Comparison of ENCODE assay signal across 11 mouse cellular contexts in the genomic region with DNA sequence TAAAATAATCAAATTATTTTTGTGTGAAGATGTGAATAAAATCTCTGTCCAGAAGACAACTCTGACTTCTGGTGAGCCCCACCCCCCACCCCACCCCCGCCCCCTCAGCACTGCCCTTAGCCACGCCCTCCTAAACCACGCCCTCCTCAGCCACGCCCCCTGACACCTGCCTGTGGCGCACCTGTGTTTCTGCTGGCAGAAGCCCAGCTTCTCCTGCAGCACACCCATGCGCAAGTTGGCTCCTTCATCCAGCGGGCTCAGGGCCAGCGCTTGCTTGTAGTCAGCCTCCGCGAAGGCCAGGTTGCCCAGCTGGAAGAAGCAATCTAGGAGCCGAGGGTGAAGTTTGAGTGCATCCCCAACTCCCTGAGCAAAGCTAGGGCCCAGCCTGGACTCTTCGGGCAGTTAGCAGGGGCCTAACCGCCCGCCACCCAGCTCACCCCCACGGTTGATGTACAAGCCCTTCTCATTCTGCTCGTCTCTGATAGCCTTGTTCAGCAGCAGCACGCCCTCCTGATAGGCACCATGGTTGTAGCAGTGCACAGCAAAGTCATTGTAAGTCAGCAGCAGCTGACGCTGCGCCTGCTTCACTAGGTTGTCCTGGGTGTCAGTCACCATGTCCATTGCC. TPM values are rescaled to one million over a fixed set of nuclear protein-coding genes. Genes with fewer than 3 reads are reported as not detected.
A peak's percentile ranks its signal among the peaks of the same experiment; 100 is the strongest.
DNase-seq lines count a peak whose midpoint lies in the region.
"Had no signal": no experiment of that assay in that cellular context is flagged by ENCODE, and none has a peak within 500 bp of the region (broad histone marks: within the 10 kb centered on the region; RNA-seq: fewer than 3 reads in every experiment).

No protein-coding gene starts in this region.

- WGBS in large intestine, adult 2 months, result 25% methylated on average over 19 of the region's 19 CpGs

- peak; percentile 10 for DNase-seq in spleen, adult 12 weeks (ENCODE audit: low spot score)
- DNase-seq in spleen, postnatal 36 days (ENCODE audit: low spot score in 2 of 2), result no peak
- peak; percentile 82 to 88 for DNase-seq in cerebellum, postnatal 14 days
- peak; percentile 63 for DNase-seq in large intestine, adult 2 months (ENCODE audit: low read depth, low spot score)
- DNase-seq in lung, postnatal 4 days, result peak; percentile 73 to 78
- DNase-seq in embryo, embryonic 10 days (ENCODE audit: low spot score), result no peak
- DNase-seq in gastrocnemius, postnatal 10 days, result no peak
- DNase-seq in gastrocnemius, postnatal 25 days, result no peak
- DNase-seq: heart, adult 11 months had no signal

RNA-seq across cellular contexts. Expression of gene Ttc16, which starts 6.7 kb away (rescaled TPM):
- 0.58 and 1.4 TPM in 2 replicates for polyA plus RNA-seq in large intestine, adult 2 months (2012; rRNA removed)
- total RNA-seq in gastrocnemius, postnatal 10 days (2021), result under 1 TPM in 1 of 2 experiments, not detected in 1; 0.11 TPM
- not detected for total RNA-seq in gastrocnemius, postnatal 25 days (2021)
- polyA plus RNA-seq: macrophage had no signal

RNA-seq across cellular contexts. Expression of gene Ptrh1, which starts 6.8 kb away (rescaled TPM):
- 17.4 and 30.9 TPM in 2 replicates for polyA plus RNA-seq in large intestine, adult 2 months (2012; rRNA removed)
- total RNA-seq in gastrocnemius, postnatal 10 days (2021), result 1 to 10 TPM; 2.3 to 2.7 TPM
- 1 to 10 TPM; 2.0 to 2.9 TPM for total RNA-seq in gastrocnemius, postnatal 25 days (2021)
- total RNA-seq: neutrophil, adult 5-6 weeks had no signal

RNA-seq across cellular contexts. Expression of gene Tor2a, which starts 11.7 kb away (rescaled TPM):
- polyA plus RNA-seq in large intestine, adult 2 months (2012; rRNA removed), result 93.7 and 110 TPM in 2 replicates
- 10 to 100 TPM; 12.7 to 13.7 TPM for total RNA-seq in gastrocnemius, postnatal 10 days (2021)
- total RNA-seq in gastrocnemius, postnatal 25 days (2021), result 1 to 10 TPM; 4.9 to 5.7 TPM

RNA-seq across cellular contexts. Expression of gene Cfap157, which starts 15.5 kb away (rescaled TPM):
- polyA plus RNA-seq in large intestine, adult 2 months (2012; rRNA removed), result not detected in 2 replicates
- not detected for total RNA-seq in gastrocnemius, postnatal 10 days (2021)
- total RNA-seq in gastrocnemius, postnatal 25 days (2021), result not detected
- total RNA-seq: neutrophil, adult 5-6 weeks had no signal
- polyA plus RNA-seq: macrophage had no signal

RNA-seq across cellular contexts. Expression of gene 6330409D20Rik, which starts 28.0 kb away (rescaled TPM):
- 0.14 TPM in 1 of 2 replicates, not detected in the other for polyA plus RNA-seq in large intestine, adult 2 months (2012; rRNA removed)
- total RNA-seq in gastrocnemius, postnatal 10 days (2021), result not detected
- not detected for total RNA-seq in gastrocnemius, postnatal 25 days (2021)
- total RNA-seq: neutrophil, adult 5-6 weeks had no signal
- polyA plus RNA-seq: macrophage had no signal

Comparison
In these comparisons a context has a peak if more than half of its experiments do, and no peak if none do; other contexts are left out.
1. DNase-seq: peak in spleen, adult 12 weeks (single experiment), cerebellum, postnatal 14 days (2 of 2), large intestine, adult 2 months (single experiment) and lung, postnatal 4 days (2 of 2); none in spleen, postnatal 36 days (0 of 2), embryo, embryonic 10 days (single experiment), gastrocnemius, postnatal 10 days (single experiment) and gastrocnemius, postnatal 25 days (single experiment).